Mouse (Mus musculus): ENCODE measurements around the gene Ift27. TPM values are rescaled to one million over a fixed set of nuclear protein-coding genes. Genes with fewer than 3 reads are reported as not detected.
A peak's percentile ranks its signal among the peaks of the same experiment; 100 is the strongest.

Gene Ift27
- total RNA-seq, 2 experiments from 2014 or later, result 10.8 to 53.3 TPM

- ATAC-seq (replicated peaks; ENCODE audit: poor library complexity, severe bottlenecking), result no peak
Observed at GRCm38 (mm10) chr15:78172899-78173817, 749 bp downstream of the Ift27 start.

GRCm38 (mm10) chr15:78172256-78172898, 1.5 kb downstream of the Ift27 start:
- no peak for ATAC-seq (replicated peaks; ENCODE audit: poor library complexity, severe bottlenecking)

GRCm38 (mm10) chr15:78171651-78172050, 2.3 kb downstream of the Ift27 start:
- no peak for ATAC-seq (replicated peaks; ENCODE audit: poor library complexity, severe bottlenecking)

GRCm38 (mm10) chr15:78170708-78171107, 3.2 kb downstream of the Ift27 start:
- no peak for ATAC-seq (replicated peaks; ENCODE audit: poor library complexity, severe bottlenecking)

GRCm38 (mm10) chr15:78169566-78169965, 4.3 kb downstream of the Ift27 start:
- ATAC-seq (replicated peaks; ENCODE audit: poor library complexity, severe bottlenecking), result no peak

- ATAC-seq (replicated peaks; ENCODE audit: poor library complexity, severe bottlenecking), result no peak
Observed at GRCm38 (mm10) chr15:78165292-78165691, 8.6 kb downstream of the Ift27 start.

- no peak for ATAC-seq (replicated peaks; ENCODE audit: poor library complexity, severe bottlenecking)
Observed at GRCm38 (mm10) chr15:78164466-78164865, 9.4 kb downstream of the Ift27 start.

- no peak for ATAC-seq (replicated peaks; ENCODE audit: poor library complexity, severe bottlenecking)
Observed at GRCm38 (mm10) chr15:78161946-78162345, 12.0 kb downstream of the Ift27 start.

- ATAC-seq (replicated peaks; ENCODE audit: poor library complexity, severe bottlenecking), result no peak
Observed at GRCm38 (mm10) chr15:78158335-78158734, 15.6 kb downstream of the Ift27 start.

GRCm38 (mm10) chr15:78157824-78158223, 16.1 kb downstream of the Ift27 start:
- ATAC-seq (replicated peaks; ENCODE audit: poor library complexity, severe bottlenecking), result no peak

GRCm38 (mm10) chr15:78157330-78157729, 16.6 kb downstream of the Ift27 start:
- ATAC-seq (replicated peaks; ENCODE audit: poor library complexity, severe bottlenecking), result no peak

- ATAC-seq (replicated peaks; ENCODE audit: poor library complexity, severe bottlenecking), result no peak
Observed at GRCm38 (mm10) chr15:78155421-78155820, 18.5 kb downstream of the Ift27 start.

- no peak for ATAC-seq (replicated peaks; ENCODE audit: poor library complexity, severe bottlenecking)
Observed at GRCm38 (mm10) chr15:78153045-78153775, 20.7 kb downstream of the Ift27 start.

- ATAC-seq (replicated peaks; ENCODE audit: poor library complexity, severe bottlenecking), result no peak
Observed at GRCm38 (mm10) chr15:78148565-78148964, 25.3 kb downstream of the Ift27 start.

GRCm38 (mm10) chr15:78140226-78140625, 33.7 kb downstream of the Ift27 start:
- ATAC-seq (replicated peaks; ENCODE audit: poor library complexity, severe bottlenecking), result no peak

GRCm38 (mm10) chr15:78134606-78135005, 39.3 kb downstream of the Ift27 start:
- ATAC-seq (replicated peaks; ENCODE audit: poor library complexity, severe bottlenecking), result no peak

GRCm38 (mm10) chr15:78133389-78133788, 40.5 kb downstream of the Ift27 start:
- no peak for ATAC-seq (replicated peaks; ENCODE audit: poor library complexity, severe bottlenecking)

- peak; percentile 100 for ATAC-seq (replicated peaks; ENCODE audit: poor library complexity, severe bottlenecking)
Observed at GRCm38 (mm10) chr15:78119704-78120103, 54.2 kb downstream of the Ift27 start, which contains the start of gene Cacng2. Gene Cacng2, minus strand, starts transcription at chr15:78120028.

- no peak for ATAC-seq (replicated peaks; ENCODE audit: poor library complexity, severe bottlenecking)
Observed at GRCm38 (mm10) chr15:78119248-78119647, 54.7 kb downstream of the Ift27 start.

- no peak for ATAC-seq (replicated peaks; ENCODE audit: poor library complexity, severe bottlenecking)
Observed at GRCm38 (mm10) chr15:78118275-78118995, 55.5 kb downstream of the Ift27 start.
